Mouse (Mus musculus) embryonic facial prominence, embryonic 14.5 days (tissue): ENCODE results near the gene Fam178b. TPM values are rescaled to one million over a fixed set of nuclear protein-coding genes. Genes with fewer than 3 reads are reported as not detected.

Experiments
- ATAC-seq: fragments of 200-750 bp; cut with Nextera tagmentation; 2 replicates; pipeline ENCODE4 v1.8.0; 2017; ENCODE audit warnings: low read depth, moderate number of reproducible peaks, moderate TSS enrichment
- DNase-seq: peaks from one replicate; pipeline ENCODE4 v3.0.0-alpha.2; 2015; ENCODE audit warnings: low spot score
- H3K27ac ChIP-seq: fragments of 300-500 bp; sonication (generic); replicated peaks from 2 replicates; pipeline ENCODE4 v1.5.1; 2014; ENCODE audit warnings: low read depth, mild to moderate bottlenecking, low read length, moderate library complexity
- H3K27me3 ChIP-seq: fragments of 300-500 bp; sonication (generic); replicated peaks from 2 replicates; pipeline ENCODE4 v1.6.1; 2014; ENCODE audit warnings: low read length; ENCODE audit not compliant: control insufficient read depth, insufficient read depth
- H3K36me3 ChIP-seq: fragments of 300-500 bp; sonication (generic); 2 replicates; pipeline ENCODE4 v1.6.1; 2014; ENCODE audit warnings: low read length, mixed read lengths; ENCODE audit not compliant: control insufficient read depth, insufficient read depth
- H3K4me1 ChIP-seq: fragments of 300-500 bp; sonication (generic); 2 replicates; pipeline ENCODE4 v1.6.1; 2014; ENCODE audit warnings: antibody characterized with exemption, low read length; ENCODE audit not compliant: control insufficient read depth, insufficient read depth
- H3K4me2 ChIP-seq: fragments of 300-500 bp; sonication (generic); 2 replicates; pipeline ENCODE4 v1.6.1; 2014; ENCODE audit warnings: low read depth, mild to moderate bottlenecking, low read length, moderate library complexity, mixed read lengths
- H3K4me3 ChIP-seq: fragments of 300-500 bp; sonication (generic); 2 replicates; pipeline ENCODE4 v1.5.1; 2014; ENCODE audit warnings: low read depth, mild to moderate bottlenecking, low read length
- H3K9ac ChIP-seq: fragments of 300-500 bp; sonication (generic); 2 replicates; pipeline ENCODE4 v1.6.1; 2014; ENCODE audit warnings: low read depth, mild to moderate bottlenecking, low read length, moderate library complexity, mixed read lengths
- H3K9me3 ChIP-seq: fragments of 300-500 bp; sonication (generic); 2 replicates; pipeline ENCODE4 v1.6.1; 2016; ENCODE audit warnings: low read length; ENCODE audit not compliant: control insufficient read depth
- WGBS: fragments of 180-500 bp; shearing (Covaris S2); extraction: QIAGEN DNeasy Blood & Tissue Kit; methylation state at CpG from one replicate; pipeline ENCODE4 v1.1.7; 2014; 5-methylcytosine and 5-hydroxymethylcytosine counted together
- polyA plus RNA-seq: library from polyadenylated mRNA; unstranded; fragments of >200 nt; fragmentation: Nextera tagmentation; extraction: Ambion mirVana; gene quantifications from 2 replicates; pipeline ENCODE4 v1.2.1, GENCODE M21; 2014

The Fam178b gene
- polyA plus RNA-seq, 1 experiment from 2014 or later: 1.6 TPM

- Histone ChIP-seq H3K9ac (no peak overlapping the region), H3K27me3 (no peaks in the 10 kb centered on the region), H3K4me3 (no peak overlapping the region), H3K36me3 (peaks cover 24% of the 10 kb centered on the region), H3K4me2 (no peak overlapping the region), H3K27ac (no peak overlapping the region), H3K9me3 (no peaks in the 10 kb centered on the region), H3K4me1 (no peaks in the 10 kb centered on the region)
- peak; percentile 16; the same call in 1 of the 2 replicates for ATAC-seq
- WGBS: 63% methylated on average over 6 of the region's 6 CpGs
- DNase-seq: peak; percentile 59
Measured at GRCm38 (mm10) chr1:36534595-36535058, 148.4 kb downstream of the Fam178b start.

GRCm38 (mm10) chr1:36533546-36533945, 149.4 kb downstream of the Fam178b start:
- Histone ChIP-seq H3K9ac (no peak overlapping the region), H3K4me2 (no peak overlapping the region), H3K27ac (0 out of 2 replicates have a peak overlapping the region, but pooled peaks have one; percentile 33), H3K4me1 (no peaks in the 10 kb centered on the region), H3K27me3 (no peaks in the 10 kb centered on the region), H3K4me3 (no peak overlapping the region), H3K9me3 (no peaks in the 10 kb centered on the region), H3K36me3 (peaks cover 15% of the 10 kb centered on the region; the same call in 1 of the 2 replicates)
- 0 out of 2 replicates have a peak, but pooled peaks have one; percentile 24 for ATAC-seq
- WGBS: 65% methylated on average over 6 of the region's 6 CpGs
- DNase-seq: peak; percentile 55

- no peak overlapping the region for H3K9ac ChIP-seq
- H3K36me3 ChIP-seq: peaks cover 17% of the 10 kb centered on the region; the same call in 1 of the 2 replicates
- H3K4me1 ChIP-seq: no peaks in the 10 kb centered on the region
- no peak for DNase-seq
- H3K4me3 ChIP-seq: no peak overlapping the region
- H3K27me3 ChIP-seq: no peaks in the 10 kb centered on the region
- H3K9me3 ChIP-seq: no peaks in the 10 kb centered on the region
- no peak overlapping the region for H3K27ac ChIP-seq
- H3K4me2 ChIP-seq: no peak overlapping the region
- ATAC-seq: no peak
- 90% methylated on average over 10 of the region's 12 CpGs for WGBS
Measured at GRCm38 (mm10) chr1:36531461-36531860, 151.5 kb downstream of the Fam178b start.

GRCm38 (mm10) chr1:36530962-36531361, 152.0 kb downstream of the Fam178b start:
- peaks cover 21% of the 10 kb centered on the region for H3K36me3 ChIP-seq
- WGBS: 91% methylated on average over 7 of the region's 7 CpGs
- H3K27me3 ChIP-seq: no peaks in the 10 kb centered on the region
- H3K4me2 ChIP-seq: no peak overlapping the region
- no peak overlapping the region for H3K4me3 ChIP-seq
- no peak overlapping the region for H3K9ac ChIP-seq
- H3K9me3 ChIP-seq: no peaks in the 10 kb centered on the region
- no peak overlapping the region for H3K27ac ChIP-seq
- ATAC-seq (no peak), DNase-seq (no peak)
- H3K4me1 ChIP-seq: no peaks in the 10 kb centered on the region

- no peak for ATAC-seq
- H3K9ac ChIP-seq: no peak overlapping the region
- 69% methylated on average over 8 of the region's 8 CpGs for WGBS
- peak; percentile 61 for DNase-seq
- no peaks in the 10 kb centered on the region for H3K9me3 ChIP-seq
- H3K4me2 ChIP-seq: no peak overlapping the region
- no peak overlapping the region for H3K27ac ChIP-seq
- peaks cover 25% of the 10 kb centered on the region for H3K36me3 ChIP-seq
- H3K4me1 ChIP-seq: no peaks in the 10 kb centered on the region
- H3K4me3 ChIP-seq: no peak overlapping the region
- H3K27me3 ChIP-seq: no peaks in the 10 kb centered on the region
Measured at GRCm38 (mm10) chr1:36530485-36530884, 152.5 kb downstream of the Fam178b start.

- DNase-seq: no peak
- Histone ChIP-seq H3K9me3 (no peaks in the 10 kb centered on the region), H3K4me2 (no peak overlapping the region), H3K4me1 (no peaks in the 10 kb centered on the region), H3K27me3 (no peaks in the 10 kb centered on the region), H3K4me3 (no peak overlapping the region), H3K9ac (no peak overlapping the region), H3K27ac (no peak overlapping the region), H3K36me3 (peaks cover 31% of the 10 kb centered on the region)
- 92% methylated on average over 4 of the region's 4 CpGs for WGBS
- no peak for ATAC-seq
Measured at GRCm38 (mm10) chr1:36529875-36530274, 153.1 kb downstream of the Fam178b start.

- Histone ChIP-seq H3K9ac (no peak overlapping the region), H3K36me3 (peaks cover 37% of the 10 kb centered on the region), H3K9me3 (no peaks in the 10 kb centered on the region), H3K27ac (no peak overlapping the region), H3K4me1 (no peaks in the 10 kb centered on the region), H3K4me2 (no peak overlapping the region), H3K27me3 (no peaks in the 10 kb centered on the region), H3K4me3 (no peak overlapping the region)
- ATAC-seq: no peak
- WGBS: 69% methylated on average over 4 of the region's 4 CpGs
- no peak for DNase-seq
Measured at GRCm38 (mm10) chr1:36529274-36529673, 153.7 kb downstream of the Fam178b start.

GRCm38 (mm10) chr1:36528351-36528750, 154.6 kb downstream of the Fam178b start:
- WGBS: 25% methylated on average over 1 of the region's 1 CpGs
- H3K27ac ChIP-seq: no peak overlapping the region

GRCm38 (mm10) chr1:36526903-36527302, 156.1 kb downstream of the Fam178b start:
- DNase-seq: no peak
- Histone ChIP-seq H3K4me1 (no peaks in the 10 kb centered on the region), H3K9ac (no peak overlapping the region), H3K27ac (no peak overlapping the region), H3K36me3 (peaks cover 49% of the 10 kb centered on the region), H3K9me3 (no peaks in the 10 kb centered on the region), H3K4me2 (no peak overlapping the region), H3K27me3 (no peaks in the 10 kb centered on the region), H3K4me3 (no peak overlapping the region)
- WGBS: 90% methylated on average over 10 of the region's 10 CpGs
- no peak for ATAC-seq

More at GRCm38 (mm10) chr1:36528351-36528750, 154.6 kb downstream of the Fam178b start:
- H3K4me3 ChIP-seq: no peak overlapping the region
- ATAC-seq: peak; percentile 28; the same call in 1 of the 2 replicates
- H3K9ac ChIP-seq: no peak overlapping the region
- DNase-seq: peak; percentile 85
- no peak overlapping the region for H3K4me2 ChIP-seq
- H3K9me3 ChIP-seq: no peaks in the 10 kb centered on the region
- peaks cover 43% of the 10 kb centered on the region for H3K36me3 ChIP-seq
- H3K4me1 ChIP-seq: no peaks in the 10 kb centered on the region
- no peaks in the 10 kb centered on the region for H3K27me3 ChIP-seq
